Mouse (Mus musculus): ENCODE results near the gene Pex11a.
"Not testable (repeated sequence)": the region's sequence is repeated elsewhere in the genome, so short reads cannot be mapped to it uniquely, and the experiment has no call there.

Pex11a gene

DNA sequence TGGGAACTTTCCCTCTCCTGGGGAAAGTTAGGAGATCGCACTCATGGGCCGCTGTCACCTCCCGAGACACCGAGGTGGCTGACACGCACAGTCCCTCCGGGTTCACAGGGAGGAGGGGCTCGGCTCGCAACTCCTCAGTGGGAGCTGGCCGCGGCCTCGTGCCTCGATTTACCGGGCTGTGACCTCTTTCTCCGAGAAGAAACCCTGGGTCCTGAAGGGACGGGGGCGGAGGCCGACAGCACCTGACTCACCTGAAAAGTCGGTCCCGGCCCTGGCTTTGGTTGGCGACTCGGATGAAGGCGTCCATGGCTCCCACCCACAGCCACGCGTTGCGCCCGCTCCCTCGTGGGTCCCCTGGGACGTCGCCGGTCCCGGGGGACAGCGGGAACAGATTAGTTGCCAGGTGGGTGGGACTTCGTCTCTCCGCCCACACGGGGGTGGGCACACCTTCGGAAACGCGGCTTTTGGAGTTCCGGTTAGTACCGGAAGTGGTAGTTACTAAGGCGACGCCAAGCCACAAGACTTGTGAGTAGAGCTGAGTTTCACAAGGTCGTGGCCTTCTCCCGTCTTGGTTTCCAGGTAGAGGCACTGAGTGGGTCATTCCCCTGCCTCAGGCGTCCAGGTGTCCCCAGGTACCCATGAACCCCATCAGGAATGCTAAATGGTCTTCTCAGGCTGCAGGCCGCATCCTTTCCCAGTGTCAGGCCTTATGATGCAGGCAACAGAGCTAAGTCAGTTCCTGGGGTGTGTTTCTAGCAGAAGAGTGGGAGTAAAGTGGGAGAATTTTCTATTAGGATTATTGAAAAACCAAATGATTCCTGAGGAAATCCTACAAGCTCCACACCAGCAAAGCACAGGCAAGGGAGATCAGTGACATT lies at the start of gene Pex11a, which contains the start of gene Wdr93:
Pex11a (minus strand) TSS at position 473 of the 878 bp plus-strand sequence.
Wdr93 (plus strand) TSS at position 505 of the 878 bp plus-strand sequence.
- peak; percentile 91 for DNase-seq

DNA sequence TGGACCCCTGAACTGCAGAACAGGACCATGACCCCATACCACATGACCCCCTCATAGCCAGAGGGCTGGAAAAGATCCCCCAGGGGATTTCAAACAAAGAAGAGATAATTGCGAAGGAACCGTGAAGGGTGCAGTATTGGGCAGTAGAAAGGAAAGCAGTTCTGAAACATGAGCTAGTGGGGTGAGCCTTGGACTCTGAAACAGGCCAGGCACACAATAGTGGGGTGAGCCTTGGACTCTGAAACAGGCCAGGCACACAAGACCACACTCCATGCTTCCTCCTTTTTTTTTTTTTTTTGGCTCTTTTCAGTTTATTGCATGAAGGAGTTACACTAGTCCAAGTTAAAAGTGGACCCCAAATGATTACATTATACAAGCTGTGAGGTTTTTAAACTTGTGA lies 46.9 kb upstream of the Pex11a start:
- DNase-seq = not testable (repeated sequence)

GRCm38 (mm10) chr7:79786295-79786694 lies 43.4 kb upstream of the Pex11a start:
- DNase-seq = peak; percentile 81

DNA sequence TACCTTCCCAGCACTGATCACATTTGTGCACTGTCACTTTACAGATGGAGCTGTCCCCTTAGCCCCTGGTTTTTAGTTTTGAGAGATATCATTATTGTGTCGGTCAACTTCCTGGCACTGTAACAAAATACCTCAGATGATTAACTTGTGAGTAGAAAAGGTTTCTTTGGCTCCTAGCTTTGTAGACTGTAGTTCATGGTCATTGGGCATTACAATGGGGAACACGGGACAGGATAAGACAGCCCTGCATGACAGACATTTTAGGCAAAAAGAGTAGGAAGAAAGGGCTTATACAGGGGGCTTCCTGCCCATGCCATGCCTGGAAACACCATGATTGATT lies 39.6 kb upstream of the Pex11a start:
- no peak for DNase-seq

- DNase-seq = no peak
These were observed 39.0 kb upstream of the Pex11a start for GRCm38 (mm10) chr7:79781826-79782515.

- DNase-seq = peak; percentile 83
These were observed 38.0 kb upstream of the Pex11a start for GRCm38 (mm10) chr7:79780647-79781626.

DNA sequence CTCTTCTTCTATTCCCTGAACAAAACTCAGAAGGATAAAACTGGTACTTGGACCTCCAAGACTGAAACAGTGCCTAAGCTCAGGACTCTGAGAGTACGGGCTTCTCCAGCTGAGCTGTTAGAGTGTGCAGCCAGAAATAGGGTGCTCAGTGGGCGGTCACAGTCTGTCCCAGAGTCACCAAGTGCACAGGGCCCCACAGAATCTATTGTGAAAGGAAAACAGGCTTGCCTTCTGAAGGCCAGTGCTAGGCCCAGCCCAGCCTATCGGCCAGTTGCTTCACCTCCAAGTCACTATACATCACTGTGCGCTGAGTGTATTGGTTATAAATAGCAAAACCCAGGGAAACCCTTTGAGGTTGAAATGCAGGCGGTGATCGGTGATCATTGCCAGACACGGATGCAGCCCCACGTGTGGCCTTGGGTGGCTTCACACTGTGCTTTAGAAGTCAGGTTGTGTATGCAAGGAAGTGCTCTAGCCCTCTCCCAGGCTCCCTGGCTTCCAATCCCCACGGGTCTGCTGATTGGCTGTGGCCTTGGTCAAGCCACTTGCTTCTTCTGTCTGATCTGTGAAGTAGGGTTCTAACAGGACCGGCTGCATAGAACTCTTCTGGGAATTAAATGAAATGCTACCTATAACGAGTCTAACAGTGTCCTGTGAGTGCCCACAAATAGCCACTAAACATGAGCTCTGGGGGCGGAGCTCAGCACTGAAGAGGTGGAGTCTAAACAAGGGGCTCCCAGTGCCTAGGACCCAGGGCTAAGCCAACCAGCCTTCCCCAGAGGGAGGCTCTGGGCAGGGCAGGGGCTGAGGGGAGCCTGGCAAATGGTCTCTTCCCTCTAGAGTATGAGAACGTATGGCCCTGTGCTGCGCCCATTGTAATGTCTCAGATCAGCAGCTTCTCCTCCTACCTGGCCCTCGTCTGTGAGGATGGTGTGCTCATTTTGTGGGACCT lies 28.9 kb upstream of the Pex11a start:
- no peak for DNase-seq

- no peak for DNase-seq
These were observed 26.7 kb upstream of the Pex11a start for GRCm38 (mm10) chr7:79769664-79770063.

DNA sequence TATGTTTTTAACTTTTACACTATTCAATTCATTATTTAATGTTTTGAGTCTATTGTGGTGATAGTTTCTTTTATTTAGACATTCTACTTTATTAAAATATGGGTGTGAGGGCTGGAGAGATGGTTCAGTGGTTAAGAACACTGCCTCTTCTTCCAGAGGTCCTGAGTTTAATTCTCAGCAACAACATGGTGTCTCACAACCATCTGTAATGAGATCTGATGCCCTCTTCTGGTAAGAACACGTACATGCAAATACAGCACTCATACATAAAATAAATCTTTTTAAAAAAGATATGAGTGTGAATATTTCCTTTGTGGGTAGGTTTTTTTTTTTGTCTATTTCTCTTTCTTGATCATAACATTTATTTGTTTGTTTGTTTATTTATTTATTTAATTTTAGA lies 23.1 kb upstream of the Pex11a start:
- no peak for DNase-seq

- no peak for DNase-seq
These were observed 19.2 kb upstream of the Pex11a start for GRCm38 (mm10) chr7:79762106-79762505.

DNA sequence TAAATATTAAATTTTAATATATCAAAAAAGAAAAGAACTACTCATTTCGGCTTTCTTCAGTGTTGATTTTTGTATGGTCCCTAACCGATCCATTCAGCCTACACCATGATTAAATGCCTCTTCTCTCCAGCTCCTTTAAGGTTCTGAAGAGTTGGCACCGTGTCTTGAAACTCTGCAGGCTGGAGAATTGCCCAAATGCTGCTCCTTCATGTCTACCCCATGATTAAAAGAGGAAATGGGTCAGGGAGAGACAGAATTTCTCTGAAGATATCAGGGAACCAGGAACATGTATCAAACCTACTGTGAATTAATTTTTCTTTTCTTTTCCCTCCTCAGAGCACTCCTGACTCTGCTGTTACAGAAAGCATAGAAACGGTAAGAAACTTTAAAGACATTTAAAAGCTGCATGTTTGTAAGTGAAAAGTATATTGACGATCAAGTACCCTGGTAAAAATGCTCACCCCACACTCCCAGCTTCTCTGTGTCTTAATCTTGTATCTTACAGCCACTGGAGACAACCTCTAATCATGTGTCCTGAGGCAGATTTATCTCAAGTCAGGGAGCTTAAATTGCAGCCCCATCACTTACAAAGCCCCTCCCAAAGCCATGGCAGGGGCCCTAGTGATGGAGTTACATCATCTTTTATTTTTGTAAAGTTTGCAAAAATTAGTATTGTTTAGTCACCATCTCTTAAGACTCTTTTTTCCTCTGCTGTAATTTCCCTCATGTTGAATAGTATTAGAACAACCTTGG lies 18.4 kb upstream of the Pex11a start:
- no peak for DNase-seq

DNA sequence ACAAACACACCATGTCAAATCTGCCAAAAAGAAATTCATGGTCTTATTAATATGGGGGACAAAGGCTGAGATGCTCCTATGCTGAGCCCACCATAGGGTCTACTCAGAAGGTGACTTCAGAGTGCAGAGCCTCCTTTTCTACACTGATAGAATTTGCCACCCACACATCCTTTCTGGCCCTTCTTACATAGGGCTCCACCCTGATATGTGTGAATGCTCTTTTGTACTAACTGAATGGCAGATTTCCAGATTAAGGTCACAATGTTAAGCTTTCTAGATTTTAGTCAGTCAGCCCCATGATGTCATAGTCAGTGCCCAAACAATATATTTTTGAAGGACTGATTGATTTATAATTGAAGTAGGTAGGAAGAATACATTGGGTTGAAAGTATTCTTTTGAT lies 16.8 kb upstream of the Pex11a start:
- no peak for DNase-seq

GRCm38 (mm10) chr7:79758176-79758575 lies 15.2 kb upstream of the Pex11a start:
- DNase-seq = peak; percentile 58

DNA sequence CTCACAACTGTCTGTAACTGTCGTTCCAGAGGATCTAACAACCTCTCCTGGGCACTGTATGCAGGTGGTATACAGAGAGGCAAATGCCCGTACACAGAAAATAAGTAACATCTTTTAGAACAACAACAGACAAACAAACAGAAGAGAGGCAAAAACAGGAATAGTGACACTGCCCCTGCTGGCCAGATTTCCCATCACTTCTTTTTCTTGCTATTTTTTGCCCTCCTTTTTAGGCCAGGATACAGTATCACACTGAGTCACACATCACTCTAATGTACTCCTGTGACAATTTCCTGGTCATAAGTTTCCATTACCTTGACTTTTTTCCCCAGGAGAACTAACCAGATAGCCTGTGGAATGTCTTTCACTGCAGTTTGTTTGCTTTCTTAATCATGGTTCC lies 13.4 kb upstream of the Pex11a start:
- DNase-seq = no peak

DNA sequence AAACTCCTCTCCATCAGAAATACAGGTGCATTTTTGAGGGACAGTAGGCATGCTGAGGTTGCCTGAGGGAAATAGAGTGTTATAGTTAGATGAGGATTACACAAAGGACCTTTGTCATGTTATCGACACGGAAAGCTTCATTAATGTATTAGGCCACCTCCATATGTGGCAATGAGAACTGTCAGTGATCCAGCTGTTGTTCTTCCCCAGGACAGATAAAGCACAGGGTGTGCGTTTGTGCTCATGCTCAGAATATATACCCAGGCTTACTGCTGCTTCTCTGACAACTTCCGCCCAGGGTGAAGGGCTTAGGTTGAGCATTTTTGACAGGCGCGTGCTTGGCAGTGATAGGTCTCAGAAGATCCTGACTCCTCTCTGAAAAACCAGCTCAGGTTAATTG lies 6.6 kb upstream of the Pex11a start:
- DNase-seq = no peak

GRCm38 (mm10) chr7:79747659-79748058 lies 4.7 kb upstream of the Pex11a start:
- no peak for DNase-seq

DNA sequence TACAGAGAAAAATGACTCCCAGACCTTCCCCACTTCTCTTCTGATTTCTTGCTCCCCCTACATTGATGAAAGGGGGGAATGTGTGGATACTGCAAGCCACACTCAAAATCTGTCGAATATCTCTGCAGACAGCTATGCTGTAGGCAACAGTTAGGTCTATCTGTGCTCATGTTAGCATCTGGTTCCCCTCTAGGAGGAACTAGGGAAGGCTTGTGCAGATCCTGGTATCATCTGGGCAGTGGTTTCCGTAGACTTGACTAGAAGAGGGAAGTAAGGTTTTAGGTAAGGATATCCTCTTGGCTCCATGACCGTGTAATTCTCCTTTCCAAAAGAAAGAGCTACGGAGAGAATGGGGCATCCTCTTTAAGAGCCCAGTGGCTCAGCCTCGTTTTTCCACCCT lies 1.7 kb upstream of the Pex11a start:
- DNase-seq = no peak

GRCm38 (mm10) chr7:79744051-79744450 lies 1.1 kb upstream of the Pex11a start:
- no peak for DNase-seq

DNA sequence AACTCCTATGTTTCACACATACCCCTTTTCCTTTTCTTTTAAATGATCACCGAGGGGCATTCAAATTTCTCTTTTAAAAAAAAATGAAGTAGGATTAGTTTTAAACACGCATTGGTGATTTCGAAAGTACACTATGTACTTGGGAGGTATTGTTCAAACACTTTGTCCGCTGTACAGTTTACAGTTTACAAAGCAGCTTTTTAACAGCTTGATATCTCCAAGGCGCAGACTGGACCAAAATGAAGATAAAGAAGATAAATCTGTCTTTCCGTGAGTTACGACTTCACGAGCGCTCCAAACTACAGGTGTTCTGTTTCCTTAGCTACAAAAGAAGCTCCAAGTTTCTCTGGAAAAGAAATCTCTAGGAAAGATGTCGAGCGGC lies 663 bp downstream of the Pex11a start:
- DNase-seq = no peak

DNA sequence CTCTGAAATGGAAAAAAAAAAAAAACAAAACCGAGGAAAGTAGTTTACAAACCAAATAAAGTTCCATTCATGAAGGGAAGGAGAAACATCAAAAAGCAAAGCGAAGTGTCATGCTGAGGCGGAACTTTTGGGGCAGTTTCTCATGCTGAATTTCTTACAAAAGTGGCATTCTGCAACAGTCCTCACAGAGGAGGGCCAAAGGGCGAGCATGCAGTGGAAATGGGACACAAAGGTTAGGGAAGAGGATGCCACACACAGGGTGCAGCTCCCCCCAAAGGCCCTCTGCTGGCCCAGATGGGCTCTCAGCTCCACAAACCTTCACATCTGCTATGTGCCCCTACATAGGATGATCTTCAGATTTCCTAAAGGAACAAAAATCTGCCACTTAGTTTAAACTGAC lies 2.7 kb downstream of the Pex11a start:
- DNase-seq = no peak

DNA sequence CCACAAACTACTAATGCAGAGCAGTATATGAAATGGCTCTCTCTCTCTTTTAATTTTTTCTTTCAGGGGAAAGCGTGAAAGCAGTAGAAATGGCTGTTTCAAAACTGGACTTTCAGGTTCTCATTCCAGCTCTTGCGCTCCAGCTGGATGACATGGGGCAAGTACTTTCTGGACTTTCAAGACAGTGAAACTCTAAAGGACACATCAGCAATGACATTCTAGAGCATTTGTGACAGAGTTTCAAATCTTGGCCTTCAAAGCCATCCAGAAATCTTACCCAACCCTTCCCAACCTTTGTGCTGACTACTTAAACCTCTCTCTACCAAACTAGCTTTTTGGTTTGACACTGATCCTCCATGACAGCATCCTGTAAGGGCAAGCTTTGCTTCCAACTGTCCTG lies 4.0 kb downstream of the Pex11a start:
- DNase-seq = no peak

All from lung, postnatal 10 days (tissue).